Mouse (Mus musculus) adrenal gland, postnatal 36 days (tissue): ENCODE measurements around the gene Zmiz1. TPM values are rescaled to one million over a fixed set of nuclear protein-coding genes. Genes with fewer than 3 reads are reported as not detected.

ENCODE experiments used
- DNase-seq, 2 experiments: peaks; one replicate each; pipeline ENCODE4 v3.0.0; 2021; ENCODE audit warnings: mixed read lengths in 1 of 2
- total RNA-seq, 2 experiments: library from RNA; stranded (reverse); gene quantifications; 2 replicates each; pipeline ENCODE4 v1.2.3; 2021

Gene Zmiz1
- total RNA-seq, 2 experiments from 2014 or later: 98.2 to 143 TPM

DNA sequence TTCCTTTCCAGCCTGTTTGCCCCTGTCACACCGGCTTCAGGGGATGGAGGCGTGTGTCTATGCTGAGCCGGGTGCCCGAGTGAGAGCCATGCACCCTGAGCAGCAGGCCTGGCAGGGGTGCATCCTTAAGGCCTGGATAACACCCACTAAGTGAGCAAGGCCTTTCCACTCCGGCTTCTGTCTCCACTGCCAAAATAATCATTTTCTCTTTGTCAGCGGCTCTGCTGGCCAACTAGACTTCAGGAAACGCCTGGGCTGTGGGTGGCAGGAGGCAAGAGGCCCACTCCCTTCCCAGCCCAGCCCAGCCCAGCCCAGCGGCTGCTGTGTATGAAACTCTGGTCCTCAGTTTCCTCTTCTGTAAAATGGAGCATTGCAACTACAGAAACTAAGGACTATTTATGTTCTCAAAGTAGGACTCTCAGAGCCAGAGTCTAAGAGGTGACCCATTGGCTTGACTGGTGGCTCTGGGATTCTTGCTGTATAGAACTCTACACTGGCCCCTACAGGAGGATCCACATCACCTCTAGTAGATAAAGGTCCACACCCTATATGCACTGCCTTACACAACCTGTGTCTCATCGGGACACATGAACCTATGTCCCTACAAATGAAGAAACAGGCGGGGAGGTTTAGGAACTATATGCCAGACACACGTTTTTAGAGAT, 76.1 kb downstream of the Zmiz1 start:
- DNase-seq: peak in 1 of 2 experiments; percentile 12

- DNase-seq: no peak
Measured at GRCm38 (mm10) chr14:25535583-25535943, 76.6 kb downstream of the Zmiz1 start.

DNA sequence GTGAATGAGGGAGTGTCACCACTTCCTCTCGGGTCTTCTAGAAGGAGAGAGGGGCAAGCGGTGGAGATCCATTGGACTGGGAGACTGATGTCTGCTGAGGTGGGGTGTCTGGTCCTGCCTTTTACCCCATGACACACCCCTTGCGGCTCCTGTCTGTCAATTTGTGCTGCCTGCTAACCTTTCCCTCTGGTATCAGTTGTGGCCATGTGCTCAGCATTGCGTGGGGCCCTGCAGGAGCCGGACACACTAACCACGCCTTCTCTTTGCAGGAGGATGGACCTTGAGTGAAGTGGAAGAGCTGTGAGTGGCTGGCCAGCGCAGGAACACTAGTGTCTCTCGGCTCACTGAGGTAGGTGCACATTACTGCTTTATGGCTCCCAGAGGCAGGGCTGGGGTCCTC, 77.5 kb downstream of the Zmiz1 start:
- DNase-seq: no peak

- DNase-seq: no peak
Measured at GRCm38 (mm10) chr14:25537351-25537750, 78.4 kb downstream of the Zmiz1 start.

DNA sequence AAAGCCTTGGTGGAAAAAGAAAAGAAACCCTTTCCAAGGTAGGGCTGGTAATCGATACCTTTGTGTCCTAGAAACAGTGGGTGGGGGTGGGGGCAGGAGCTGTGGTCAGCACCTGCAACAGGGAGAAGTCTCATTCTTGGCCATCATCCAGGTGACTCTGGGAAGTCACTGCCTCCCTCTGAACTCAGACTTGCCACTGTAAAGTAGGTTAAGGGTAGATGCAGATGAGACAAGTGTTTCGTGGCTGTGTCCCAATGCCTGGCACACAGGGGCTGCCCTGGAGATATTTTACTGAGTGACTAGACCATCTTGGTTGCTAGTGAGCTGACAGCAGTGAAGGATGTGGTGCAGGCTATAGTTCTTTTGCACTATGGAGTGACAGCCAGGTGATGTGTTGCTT, 79.5 kb downstream of the Zmiz1 start:
- DNase-seq: peak; percentile 32 to 53

- peak in 1 of 2 experiments; percentile 8 for DNase-seq
Measured at GRCm38 (mm10) chr14:25539493-25540116, 80.6 kb downstream of the Zmiz1 start.

GRCm38 (mm10) chr14:25540172-25540571, 81.2 kb downstream of the Zmiz1 start:
- peak in 1 of 2 experiments; percentile 36 for DNase-seq

DNA sequence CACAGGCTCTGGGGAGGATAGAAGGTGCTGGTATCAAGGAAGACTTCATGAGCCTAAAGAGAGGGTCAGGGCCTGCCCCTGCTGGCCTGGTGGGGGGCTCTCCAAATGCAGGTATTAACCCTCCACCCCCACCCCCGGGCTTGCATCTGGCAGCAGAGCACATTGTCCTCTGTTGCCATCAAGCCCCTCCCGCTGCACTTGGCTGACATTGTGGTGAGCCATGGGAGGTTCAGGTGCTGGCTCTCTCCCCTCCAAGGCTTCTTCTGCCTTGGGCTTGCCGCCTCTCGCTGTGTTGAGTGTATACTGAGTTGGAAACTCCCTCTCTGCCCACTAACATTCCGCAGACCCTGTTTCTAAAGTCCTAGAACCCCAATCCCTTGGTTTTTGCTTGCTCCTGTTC, 82.2 kb downstream of the Zmiz1 start:
- no peak for DNase-seq

DNA sequence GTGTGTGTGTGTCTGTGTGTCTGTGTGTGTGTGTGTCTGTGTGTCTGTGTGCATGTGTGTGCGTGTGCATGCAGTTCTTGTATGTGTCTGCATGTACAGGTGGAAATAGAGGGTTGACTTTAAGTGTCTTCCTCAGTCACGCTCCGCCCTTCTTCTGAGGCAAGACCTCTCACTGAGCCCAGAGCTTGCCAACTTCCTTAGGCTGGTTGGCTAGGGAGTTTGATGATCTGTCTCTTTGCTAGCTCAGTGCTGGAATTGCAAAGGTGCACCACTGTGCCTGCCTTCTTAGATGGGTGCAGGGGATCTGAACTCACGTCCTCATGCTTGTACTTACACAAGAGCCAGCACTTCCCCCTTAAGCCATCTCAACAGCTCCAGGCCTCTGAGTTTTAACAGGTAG, 84.1 kb downstream of the Zmiz1 start:
- no peak for DNase-seq

DNA sequence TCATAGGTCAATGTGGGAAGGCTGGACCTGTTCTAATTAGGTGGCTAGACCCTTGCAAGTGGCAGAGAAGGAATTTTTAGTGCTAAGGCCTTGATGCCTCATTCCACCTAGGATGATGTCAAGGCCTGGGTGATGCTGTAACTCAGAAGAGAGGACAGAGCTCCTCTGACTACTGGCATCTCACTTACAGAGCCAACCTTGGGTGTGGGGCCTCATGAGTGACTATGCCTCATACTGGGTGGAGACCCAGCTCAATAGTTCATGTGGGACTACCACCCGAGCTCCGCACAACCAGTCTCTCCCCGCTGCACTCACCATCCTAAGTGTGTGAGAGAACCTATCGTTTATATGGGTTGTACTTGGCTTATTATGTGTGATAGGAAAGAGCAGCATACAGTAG, 84.9 kb downstream of the Zmiz1 start:
- no peak for DNase-seq

GRCm38 (mm10) chr14:25546852-25547621, 88.1 kb downstream of the Zmiz1 start:
- DNase-seq: peak; percentile 54 to 67

GRCm38 (mm10) chr14:25547882-25548281, 88.9 kb downstream of the Zmiz1 start:
- no peak for DNase-seq

DNA sequence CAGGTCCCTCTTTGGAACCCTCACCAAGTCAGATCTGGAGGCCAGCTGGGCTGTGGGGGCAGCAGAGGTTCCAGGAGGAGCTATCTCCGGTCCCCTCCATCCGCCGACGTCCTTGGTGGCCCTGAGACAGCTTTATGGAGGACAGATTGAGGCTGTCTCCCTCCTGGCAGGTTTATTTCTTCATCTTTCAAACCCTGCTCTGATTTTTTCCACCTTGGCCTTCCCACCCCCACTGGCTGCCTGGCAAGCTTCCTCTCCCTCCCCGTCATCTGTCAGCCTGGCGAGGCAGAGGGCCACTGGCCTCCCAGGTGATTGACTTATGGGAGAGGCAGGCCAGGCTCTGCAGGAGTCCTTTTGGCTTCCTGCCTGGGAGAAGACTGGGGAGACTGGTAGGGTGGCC, 89.7 kb downstream of the Zmiz1 start:
- DNase-seq: peak; percentile 77 to 79

DNA sequence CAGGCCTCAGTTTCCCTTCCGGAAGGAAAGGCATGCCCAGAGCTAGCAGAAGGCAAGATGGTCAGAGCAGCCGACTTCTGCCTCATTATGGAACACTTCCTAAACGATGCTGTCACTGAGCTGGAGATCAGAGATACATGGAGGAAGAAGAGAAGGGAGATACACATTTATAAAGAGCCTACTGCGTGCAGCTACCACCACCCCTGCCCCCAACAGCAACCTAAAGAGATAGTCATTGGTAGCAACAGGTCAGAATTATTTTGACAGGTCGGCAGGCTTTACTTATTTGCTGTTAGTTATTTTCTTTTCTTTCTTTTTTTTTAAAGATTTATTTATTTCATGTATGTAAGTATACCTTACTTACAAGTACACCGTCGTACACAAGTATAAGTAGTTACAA, 90.1 kb downstream of the Zmiz1 start:
- no peak for DNase-seq

DNA sequence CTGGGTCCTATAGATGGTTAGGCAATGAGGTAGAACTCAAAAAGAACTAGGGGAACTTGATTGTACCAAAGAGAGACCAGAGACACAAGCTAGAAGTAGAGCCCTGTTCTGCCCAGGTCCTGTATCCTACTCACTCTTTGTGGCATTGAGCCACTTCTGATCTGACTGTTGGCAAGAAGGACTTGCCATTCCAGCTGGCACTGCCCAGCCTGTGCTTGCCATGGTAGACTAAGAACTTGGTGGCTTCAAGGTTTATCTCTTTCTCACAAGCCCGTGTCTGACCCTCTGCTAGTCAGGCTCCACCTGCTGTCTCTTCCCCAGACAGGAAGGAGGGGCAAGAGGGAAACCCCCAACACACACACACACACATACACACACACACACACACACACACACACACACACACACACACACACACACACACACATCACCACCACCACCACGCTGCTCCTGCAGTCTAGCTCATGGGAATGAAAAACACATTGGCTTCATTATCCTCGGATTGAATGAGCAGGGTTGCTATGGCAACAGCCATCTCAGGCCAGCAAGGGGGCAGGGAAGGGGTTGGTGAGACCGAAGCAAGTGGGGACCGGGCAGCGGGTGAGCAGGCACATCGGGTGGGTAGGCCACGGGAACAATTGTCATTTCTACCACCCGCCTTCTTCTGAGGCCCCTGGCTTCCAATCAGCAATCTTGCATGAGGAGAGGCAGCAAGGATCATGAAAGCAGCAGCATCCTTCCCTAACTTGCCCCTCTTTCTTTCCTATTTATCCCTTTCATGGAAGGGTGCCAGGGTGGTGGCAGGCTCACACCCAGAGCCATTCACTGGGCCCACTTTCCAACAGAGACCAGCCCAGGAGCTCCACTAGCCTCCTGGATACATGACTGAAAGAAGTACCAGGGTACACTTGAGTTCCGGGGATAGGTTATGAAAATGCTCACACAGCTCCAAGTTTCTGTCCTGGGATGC, 91.2 kb downstream of the Zmiz1 start:
- peak; percentile 42 to 58 for DNase-seq

DNA sequence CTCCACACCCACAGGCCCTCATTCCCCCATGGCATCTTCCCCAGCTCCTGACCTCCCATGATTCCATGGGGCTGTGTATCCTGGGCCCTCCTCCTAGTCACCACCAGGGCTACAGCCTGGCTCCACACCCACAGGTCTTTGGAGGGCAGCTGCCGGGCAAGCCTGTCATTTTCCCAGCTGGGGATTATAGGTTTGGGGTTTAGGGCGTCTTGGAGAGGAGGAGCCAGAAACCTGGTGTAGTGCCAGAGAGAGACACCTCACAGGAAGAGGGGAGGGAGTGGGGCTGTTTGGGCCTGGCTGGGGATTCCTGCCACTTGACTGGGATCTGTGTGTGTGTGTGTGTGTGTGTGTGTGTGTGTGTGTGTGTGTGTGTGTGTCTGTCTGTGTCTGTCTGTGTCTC, 92.7 kb downstream of the Zmiz1 start:
- no peak for DNase-seq

DNA sequence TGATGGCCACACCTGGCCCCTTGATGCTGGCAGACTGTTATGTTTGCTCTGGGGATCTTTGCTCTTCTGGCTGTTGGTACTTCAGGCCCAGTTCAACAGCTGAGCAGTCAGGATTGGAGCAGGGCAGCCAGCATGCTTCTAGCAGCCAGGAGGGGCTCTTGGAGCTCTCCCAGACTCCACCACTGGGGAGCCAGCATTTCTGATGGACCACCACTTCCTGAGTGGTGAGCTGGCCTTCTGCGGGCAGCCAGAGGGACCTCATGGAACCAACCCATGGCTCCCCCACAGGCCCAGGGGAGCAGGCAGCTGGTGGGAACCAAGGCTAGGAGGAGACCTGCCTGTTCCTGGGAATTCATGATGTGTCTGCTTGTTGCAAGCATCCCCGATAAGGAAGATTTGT, 94.4 kb downstream of the Zmiz1 start:
- DNase-seq: no peak

GRCm38 (mm10) chr14:25554781-25555180, 95.8 kb downstream of the Zmiz1 start:
- peak; percentile 63 to 66 for DNase-seq

- peak; percentile 37 to 50 for DNase-seq
Measured at GRCm38 (mm10) chr14:25555291-25555781, 96.4 kb downstream of the Zmiz1 start.

GRCm38 (mm10) chr14:25555848-25556247, 96.9 kb downstream of the Zmiz1 start:
- DNase-seq: no peak

- no peak for DNase-seq
Measured at GRCm38 (mm10) chr14:25557014-25557413, 98.0 kb downstream of the Zmiz1 start.

GRCm38 (mm10) chr14:25558479-25558878, 99.5 kb downstream of the Zmiz1 start:
- DNase-seq: no peak
